Mouse (Mus musculus): ENCODE measurements around the gene Olfr56. TPM values are rescaled to one million over a fixed set of nuclear protein-coding genes. Genes with fewer than 3 reads are reported as not detected.
"Not testable (repeated sequence)": the region's sequence is repeated elsewhere in the genome, so short reads cannot be mapped to it uniquely, and the experiment has no call there.

Olfr56 gene
- polyA plus RNA-seq, 1 experiment from 2014 or later, result not detected

GRCm38 (mm10) chr11:48989981-48990380, 11.3 kb downstream of the Olfr56 start:
- not testable (repeated sequence) for ATAC-seq (ENCODE audit: insufficient read depth); H3K27me3 ChIP-seq (ENCODE audit: insufficient read depth, low read length); H3K9ac ChIP-seq; H3K9me3 ChIP-seq (ENCODE audit: low read depth, low read length); H3K4me3 ChIP-seq (ENCODE audit: low read depth, low read length); H3K27ac ChIP-seq (ENCODE audit: low read depth); H3K36me3 ChIP-seq (ENCODE audit: insufficient read depth); H3K4me2 ChIP-seq; H3K4me1 ChIP-seq (ENCODE audit: insufficient read depth); DNase-seq
- WGBS, result 54% methylated on average over 2 of the region's 2 CpGs

- H3K4me3 ChIP-seq (ENCODE audit: low read depth, low read length); H3K4me1 ChIP-seq (ENCODE audit: insufficient read depth); H3K9me3 ChIP-seq (ENCODE audit: low read depth, low read length); H3K9ac ChIP-seq; ATAC-seq (ENCODE audit: insufficient read depth); H3K4me2 ChIP-seq; H3K36me3 ChIP-seq (ENCODE audit: insufficient read depth); H3K27ac ChIP-seq (ENCODE audit: low read depth); H3K27me3 ChIP-seq (ENCODE audit: insufficient read depth, low read length): not testable (repeated sequence)
- peak; percentile 8 for DNase-seq
- 37% methylated on average over 4 of the region's 4 CpGs for WGBS
These were observed 13.2 kb downstream of the Olfr56 start, which contains the start of gene Gm12185 for GRCm38 (mm10) chr11:48991740-48992520. TSS of gene Gm12185 (minus strand) at chr11:48992226.

- not testable (repeated sequence) for H3K9me3 ChIP-seq (ENCODE audit: low read depth, low read length); H3K36me3 ChIP-seq (ENCODE audit: insufficient read depth); H3K27ac ChIP-seq (ENCODE audit: low read depth); H3K4me3 ChIP-seq (ENCODE audit: low read depth, low read length); H3K27me3 ChIP-seq (ENCODE audit: insufficient read depth, low read length); DNase-seq; H3K4me1 ChIP-seq (ENCODE audit: insufficient read depth); H3K4me2 ChIP-seq; ATAC-seq (ENCODE audit: insufficient read depth); H3K9ac ChIP-seq
- 20% methylated on average over 10 of the region's 10 CpGs for WGBS
These were observed 14.6 kb downstream of the Olfr56 start for GRCm38 (mm10) chr11:48993296-48993695.

- not testable (repeated sequence) for H3K9ac ChIP-seq; H3K36me3 ChIP-seq (ENCODE audit: insufficient read depth); H3K27ac ChIP-seq (ENCODE audit: low read depth); H3K4me1 ChIP-seq (ENCODE audit: insufficient read depth); H3K9me3 ChIP-seq (ENCODE audit: low read depth, low read length); H3K27me3 ChIP-seq (ENCODE audit: insufficient read depth, low read length); H3K4me2 ChIP-seq; H3K4me3 ChIP-seq (ENCODE audit: low read depth, low read length)
- peak; percentile 68; the same call in 1 of the 2 replicates for ATAC-seq (ENCODE audit: insufficient read depth)
- WGBS, result 34% methylated on average over 2 of the region's 2 CpGs
- DNase-seq, result peak; percentile 8
These were observed 15.3 kb downstream of the Olfr56 start, which contains the start of gene Tgtp1 for GRCm38 (mm10) chr11:48994018-48994417. TSS of gene Tgtp1 (minus strand) at chr11:48994172.

GRCm38 (mm10) chr11:49000411-49000810, 21.7 kb downstream of the Olfr56 start:
- H3K9ac ChIP-seq; H3K27ac ChIP-seq (ENCODE audit: low read depth); H3K27me3 ChIP-seq (ENCODE audit: insufficient read depth, low read length); DNase-seq; H3K9me3 ChIP-seq (ENCODE audit: low read depth, low read length); H3K4me3 ChIP-seq (ENCODE audit: low read depth, low read length); ATAC-seq (ENCODE audit: insufficient read depth); H3K4me2 ChIP-seq; H3K36me3 ChIP-seq (ENCODE audit: insufficient read depth); H3K4me1 ChIP-seq (ENCODE audit: insufficient read depth): not testable (repeated sequence)
- 39% methylated on average over 1 of the region's 1 CpGs for WGBS

GRCm38 (mm10) chr11:49006317-49006716, 27.6 kb downstream of the Olfr56 start:
- not testable (repeated sequence) for H3K27ac ChIP-seq (ENCODE audit: low read depth); H3K9ac ChIP-seq; H3K4me3 ChIP-seq (ENCODE audit: low read depth, low read length); H3K9me3 ChIP-seq (ENCODE audit: low read depth, low read length); H3K4me2 ChIP-seq; DNase-seq; H3K4me1 ChIP-seq (ENCODE audit: insufficient read depth); H3K27me3 ChIP-seq (ENCODE audit: insufficient read depth, low read length); ATAC-seq (ENCODE audit: insufficient read depth); H3K36me3 ChIP-seq (ENCODE audit: insufficient read depth)
- 41% methylated on average over 2 of the region's 2 CpGs for WGBS

- H3K9me3 ChIP-seq (ENCODE audit: low read depth, low read length); H3K27me3 ChIP-seq (ENCODE audit: insufficient read depth, low read length); ATAC-seq (ENCODE audit: insufficient read depth); H3K36me3 ChIP-seq (ENCODE audit: insufficient read depth); H3K4me3 ChIP-seq (ENCODE audit: low read depth, low read length); H3K4me2 ChIP-seq; H3K27ac ChIP-seq (ENCODE audit: low read depth); H3K9ac ChIP-seq; H3K4me1 ChIP-seq (ENCODE audit: insufficient read depth); DNase-seq: not testable (repeated sequence)
- 15% methylated on average over 1 of the region's 1 CpGs for WGBS
These were observed 28.1 kb downstream of the Olfr56 start for GRCm38 (mm10) chr11:49006785-49007184.

GRCm38 (mm10) chr11:49012074-49012473, 33.4 kb downstream of the Olfr56 start:
- H3K27me3 ChIP-seq (ENCODE audit: insufficient read depth, low read length); H3K4me1 ChIP-seq (ENCODE audit: insufficient read depth); H3K27ac ChIP-seq (ENCODE audit: low read depth); DNase-seq; H3K4me2 ChIP-seq; H3K36me3 ChIP-seq (ENCODE audit: insufficient read depth); H3K4me3 ChIP-seq (ENCODE audit: low read depth, low read length); H3K9me3 ChIP-seq (ENCODE audit: low read depth, low read length); H3K9ac ChIP-seq: not testable (repeated sequence)
- ATAC-seq (ENCODE audit: insufficient read depth), result peak; percentile 62; the same call in 1 of the 2 replicates

GRCm38 (mm10) chr11:49050064-49050463, 71.4 kb downstream of the Olfr56 start:
- not testable (repeated sequence) for H3K4me2 ChIP-seq; ATAC-seq (ENCODE audit: insufficient read depth)

GRCm38 (mm10) chr11:49051093-49051891, 72.6 kb downstream of the Olfr56 start, which contains the start of gene 9930111J21Rik2:
TSS of gene 9930111J21Rik2 (minus strand) at chr11:49051242.
- not testable (repeated sequence) for H3K27me3 ChIP-seq (ENCODE audit: insufficient read depth, low read length); H3K4me3 ChIP-seq (ENCODE audit: low read depth, low read length); H3K4me2 ChIP-seq; H3K27ac ChIP-seq (ENCODE audit: low read depth); H3K9me3 ChIP-seq (ENCODE audit: low read depth, low read length); H3K9ac ChIP-seq; ATAC-seq (ENCODE audit: insufficient read depth); H3K4me1 ChIP-seq (ENCODE audit: insufficient read depth); H3K36me3 ChIP-seq (ENCODE audit: insufficient read depth); DNase-seq
- 67% methylated on average over 1 of the region's 6 CpGs for WGBS

More at GRCm38 (mm10) chr11:49050064-49050463, 71.4 kb downstream of the Olfr56 start:
- H3K27me3 ChIP-seq (ENCODE audit: insufficient read depth, low read length); H3K9me3 ChIP-seq (ENCODE audit: low read depth, low read length); H3K9ac ChIP-seq; H3K4me1 ChIP-seq (ENCODE audit: insufficient read depth); H3K27ac ChIP-seq (ENCODE audit: low read depth); H3K4me3 ChIP-seq (ENCODE audit: low read depth, low read length); DNase-seq; H3K36me3 ChIP-seq (ENCODE audit: insufficient read depth): not testable (repeated sequence)
